Mouse (Mus musculus) forebrain, embryonic 12.5 days (tissue): ENCODE results near the gene Serping1. TPM values are rescaled to one million over a fixed set of nuclear protein-coding genes. Genes with fewer than 3 reads are reported as not detected.

ENCODE experiments used
- ATAC-seq: fragments of 200-750 bp; cut with Nextera tagmentation; 2 replicates; pipeline ENCODE4 v1.8.0; 2017; ENCODE audit warnings: moderate TSS enrichment; ENCODE audit not compliant: low FRiP score
- H3K27ac ChIP-seq: fragments of 300-500 bp; sonication (generic); 2 replicates; pipeline ENCODE4 v1.5.1; 2016; ENCODE audit warnings: mild to moderate bottlenecking
- H3K27me3 ChIP-seq: fragments of 300-500 bp; sonication (generic); 2 replicates; pipeline ENCODE4 v1.6.1; 2016; ENCODE audit warnings: mild to moderate bottlenecking
- H3K36me3 ChIP-seq: fragments of 300-500 bp; sonication (generic); replicated peaks from 2 replicates; pipeline ENCODE4 v1.6.1; 2016; ENCODE audit warnings: mild to moderate bottlenecking
- H3K4me1 ChIP-seq: fragments of 300-500 bp; sonication (generic); 2 replicates; pipeline ENCODE4 v1.6.1; 2016
- H3K4me2 ChIP-seq: fragments of 300-500 bp; sonication (generic); 2 replicates; pipeline ENCODE4 v1.6.1; 2016; ENCODE audit warnings: mild to moderate bottlenecking, moderate library complexity
- H3K4me3 ChIP-seq: fragments of 300-500 bp; sonication (generic); replicated peaks from 2 replicates; pipeline ENCODE4 v1.5.1; 2016; ENCODE audit warnings: mild to moderate bottlenecking
- H3K9ac ChIP-seq: fragments of 300-500 bp; sonication (generic); 2 replicates; pipeline ENCODE4 v1.6.1; 2016; ENCODE audit warnings: mild to moderate bottlenecking
- H3K9me3 ChIP-seq: fragments of 300-500 bp; sonication (generic); 2 replicates; pipeline ENCODE4 v1.6.1; 2016
- whole genome bisulfite sequencing: fragments of 180-500 bp; shearing (Covaris S2); methylation state at CpG from one replicate; pipeline ENCODE4 v1.1.7; 2016; 5-methylcytosine and 5-hydroxymethylcytosine counted together
- polyA plus RNA-seq: library from polyadenylated mRNA; unstranded; fragments of >200 nt; fragmentation: Nextera tagmentation; extraction: Ambion mirVana; gene quantifications from 2 replicates; pipeline ENCODE4 v1.2.1, GENCODE M21; 2016

Serping1 gene
- polyA plus RNA-seq, 1 experiment from 2014 or later = 30.3 TPM

- Histone ChIP-seq H3K9ac (no peak overlapping the region), H3K27ac (no peak overlapping the region), H3K4me2 (no peak overlapping the region), H3K4me1 (peaks cover 19% of the 10 kb centered on the region), H3K9me3 (no peaks in the 10 kb centered on the region), H3K27me3 (no peaks in the 10 kb centered on the region), H3K36me3 (no peaks in the 10 kb centered on the region), H3K4me3 (no peak overlapping the region)
- no peak for ATAC-seq
- WGBS = 53% methylated on average over 3 of the region's 3 CpGs
These were observed 2.5 kb upstream of the Serping1 start for GRCm38 (mm10) chr2:84777706-84778105.

DNA sequence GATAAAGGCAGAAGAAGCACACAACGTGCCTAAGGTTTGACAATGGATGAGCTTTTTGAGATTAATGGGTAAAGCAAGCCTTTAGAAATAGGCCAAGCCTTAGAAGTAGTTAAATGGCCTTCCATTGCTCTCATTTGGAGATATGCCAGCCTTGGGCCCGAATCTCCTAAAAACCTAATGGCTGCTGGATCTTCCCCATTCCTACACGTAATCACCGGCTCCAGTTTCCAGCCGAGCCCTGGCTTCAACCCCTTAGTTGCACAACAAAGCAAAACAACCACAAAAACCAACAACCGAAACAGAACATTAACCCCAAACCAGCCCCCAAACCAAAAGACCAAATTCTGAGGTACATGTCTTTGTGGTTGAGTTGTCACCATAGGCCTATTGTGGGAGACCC, 421 bp upstream of the Serping1 start:
- Histone ChIP-seq H3K36me3 (no peaks in the 10 kb centered on the region), H3K4me2 (no peak overlapping the region), H3K4me3 (no peak overlapping the region), H3K27ac (peak overlapping the region; percentile 85), H3K4me1 (peaks cover 19% of the 10 kb centered on the region), H3K9me3 (no peaks in the 10 kb centered on the region), H3K27me3 (no peaks in the 10 kb centered on the region), H3K9ac (no peak overlapping the region)
- no peak for ATAC-seq
- 79% methylated on average over 6 of the region's 6 CpGs for WGBS

DNA sequence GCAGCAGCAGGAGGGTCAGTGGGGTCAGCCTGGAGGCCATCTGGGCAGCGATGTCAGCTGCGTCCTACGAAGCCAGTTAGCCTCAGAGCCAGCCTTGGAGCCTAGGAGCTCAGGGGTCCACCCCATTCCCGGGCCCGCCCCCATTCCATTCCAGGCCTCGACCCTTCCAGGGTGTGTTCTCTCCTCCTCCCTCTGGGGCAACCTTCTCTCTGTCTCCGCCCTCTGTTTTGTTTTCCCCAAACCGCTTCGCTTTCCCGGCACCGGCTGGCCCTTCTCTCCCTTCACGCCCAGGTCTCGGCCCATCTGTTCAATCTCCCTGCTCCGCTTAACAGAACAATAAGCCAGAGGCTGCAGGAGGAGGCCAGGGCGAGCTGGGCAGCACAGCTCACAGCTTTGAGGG, 493 bp downstream of the Serping1 start:
- Histone ChIP-seq H3K4me2 (peak overlapping the region; percentile 55), H3K4me1 (peaks cover 19% of the 10 kb centered on the region), H3K27me3 (no peaks in the 10 kb centered on the region), H3K9ac (peak overlapping the region; percentile 55), H3K36me3 (no peaks in the 10 kb centered on the region), H3K4me3 (peak overlapping the region; percentile 27), H3K9me3 (no peaks in the 10 kb centered on the region), H3K27ac (peak overlapping the region; percentile 85)
- WGBS = under 1% methylated on average over 15 of the region's 15 CpGs
- ATAC-seq = peak; percentile 90

GRCm38 (mm10) chr2:84773195-84773594, 2.0 kb downstream of the Serping1 start:
- H3K27me3 ChIP-seq = no peaks in the 10 kb centered on the region
- ATAC-seq = no peak
- H3K36me3 ChIP-seq = no peaks in the 10 kb centered on the region
- no peaks in the 10 kb centered on the region for H3K9me3 ChIP-seq
- H3K4me3 ChIP-seq = no peak overlapping the region
- H3K4me2 ChIP-seq = no peak overlapping the region
- 85% methylated on average over 5 of the region's 5 CpGs for WGBS
- peaks cover 19% of the 10 kb centered on the region for H3K4me1 ChIP-seq
- no peak overlapping the region for H3K9ac ChIP-seq
- H3K27ac ChIP-seq = no peak overlapping the region

GRCm38 (mm10) chr2:84772454-84772853, 2.8 kb downstream of the Serping1 start:
- Histone ChIP-seq H3K4me1 (peaks cover 19% of the 10 kb centered on the region), H3K27ac (no peak overlapping the region), H3K9ac (no peak overlapping the region), H3K9me3 (no peaks in the 10 kb centered on the region), H3K27me3 (no peaks in the 10 kb centered on the region), H3K4me2 (no peak overlapping the region), H3K4me3 (no peak overlapping the region), H3K36me3 (no peaks in the 10 kb centered on the region)
- no peak for ATAC-seq
- 87% methylated on average over 4 of the region's 4 CpGs for WGBS

DNA sequence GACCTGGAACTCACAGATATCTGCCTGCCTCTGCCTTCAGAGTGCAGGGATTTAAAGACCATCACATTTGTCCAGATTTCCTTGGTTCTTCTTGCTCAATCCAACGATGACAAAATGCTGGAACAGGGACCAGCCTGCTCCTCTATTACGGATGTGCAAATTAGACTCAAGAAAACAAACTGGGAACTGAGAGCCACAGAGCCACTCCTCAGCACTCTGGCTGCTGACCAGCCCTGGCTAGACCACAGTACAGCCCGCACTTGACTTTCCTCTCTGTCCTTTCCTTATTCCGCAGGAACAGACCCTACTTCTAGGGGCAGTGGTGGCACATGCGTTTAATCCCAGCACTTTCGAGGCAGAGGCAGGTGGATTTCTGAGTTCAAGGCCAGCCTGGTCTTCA, 4.7 kb downstream of the Serping1 start:
- H3K9me3 ChIP-seq = no peaks in the 10 kb centered on the region
- ATAC-seq = no peak
- no peak overlapping the region for H3K4me2 ChIP-seq
- peaks cover 18% of the 10 kb centered on the region for H3K4me1 ChIP-seq
- H3K9ac ChIP-seq = no peak overlapping the region
- WGBS = 80% methylated on average over 6 of the region's 6 CpGs
- no peak overlapping the region for H3K4me3 ChIP-seq
- H3K27me3 ChIP-seq = no peaks in the 10 kb centered on the region
- H3K36me3 ChIP-seq = no peaks in the 10 kb centered on the region
- H3K27ac ChIP-seq = no peak overlapping the region

- ATAC-seq = no peak
- H3K4me3 ChIP-seq = no peak overlapping the region
- no peak overlapping the region for H3K4me2 ChIP-seq
- H3K27me3 ChIP-seq = no peaks in the 10 kb centered on the region
- H3K4me1 ChIP-seq = peaks cover 5% of the 10 kb centered on the region; the same call in 1 of the 2 replicates
- WGBS = 60% methylated on average over 1 of the region's 1 CpGs
- H3K9me3 ChIP-seq = no peaks in the 10 kb centered on the region
- no peak overlapping the region for H3K27ac ChIP-seq
- no peak overlapping the region for H3K9ac ChIP-seq
- H3K36me3 ChIP-seq = no peaks in the 10 kb centered on the region
These were observed 12.4 kb downstream of the Serping1 start for GRCm38 (mm10) chr2:84762818-84763217.

DNA sequence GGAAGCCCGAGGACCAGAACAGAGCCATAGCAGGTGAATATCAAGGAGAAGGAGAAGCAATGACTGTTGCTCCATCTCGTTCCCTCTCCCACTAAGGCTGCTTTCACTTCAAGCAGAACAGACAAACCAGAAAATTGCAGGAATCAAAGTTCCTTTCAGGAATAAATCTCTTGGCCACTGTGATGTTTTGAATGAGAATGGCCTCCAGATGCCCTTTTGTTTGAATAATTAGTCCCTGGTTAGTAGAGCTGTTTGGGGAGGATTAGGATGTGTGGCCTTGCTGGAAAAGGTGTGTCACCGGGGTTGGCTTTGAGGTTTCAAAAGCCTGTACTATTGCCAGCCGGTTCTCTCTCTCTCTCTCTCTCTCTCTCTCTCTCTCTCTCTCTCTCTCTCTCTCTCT, 12.9 kb downstream of the Serping1 start:
- H3K4me1 ChIP-seq = peaks cover 5% of the 10 kb centered on the region; the same call in 1 of the 2 replicates
- no peaks in the 10 kb centered on the region for H3K27me3 ChIP-seq
- no peak overlapping the region for H3K4me3 ChIP-seq
- H3K36me3 ChIP-seq = no peaks in the 10 kb centered on the region
- H3K4me2 ChIP-seq = no peak overlapping the region
- H3K9ac ChIP-seq = no peak overlapping the region
- H3K27ac ChIP-seq = no peak overlapping the region
- H3K9me3 ChIP-seq = no peaks in the 10 kb centered on the region
- WGBS = 27% methylated on average over 4 of the region's 4 CpGs
- no peak for ATAC-seq

- Histone ChIP-seq H3K4me2 (no peak overlapping the region), H3K9me3 (no peaks in the 10 kb centered on the region), H3K27me3 (no peaks in the 10 kb centered on the region), H3K4me3 (no peak overlapping the region), H3K27ac (no peak overlapping the region), H3K4me1 (peaks cover 5% of the 10 kb centered on the region; the same call in 1 of the 2 replicates), H3K36me3 (no peaks in the 10 kb centered on the region), H3K9ac (no peak overlapping the region)
- no peak for ATAC-seq
- 91% methylated on average over 1 of the region's 1 CpGs for WGBS
These were observed 13.4 kb downstream of the Serping1 start for GRCm38 (mm10) chr2:84761840-84762239.

GRCm38 (mm10) chr2:84761309-84761708, 13.9 kb downstream of the Serping1 start:
- H3K36me3 ChIP-seq = no peaks in the 10 kb centered on the region
- no peak overlapping the region for H3K4me3 ChIP-seq
- peaks cover 5% of the 10 kb centered on the region; the same call in 1 of the 2 replicates for H3K4me1 ChIP-seq
- H3K27me3 ChIP-seq = no peaks in the 10 kb centered on the region
- no peak for ATAC-seq
- no peak overlapping the region for H3K27ac ChIP-seq
- no peak overlapping the region for H3K4me2 ChIP-seq
- 92% methylated on average over 3 of the region's 3 CpGs for WGBS
- H3K9ac ChIP-seq = no peak overlapping the region
- no peaks in the 10 kb centered on the region for H3K9me3 ChIP-seq

GRCm38 (mm10) chr2:84760777-84761176, 14.5 kb downstream of the Serping1 start:
- H3K27ac ChIP-seq = no peak overlapping the region
- ATAC-seq = no peak
- WGBS = 77% methylated on average over 8 of the region's 8 CpGs
- H3K4me3 ChIP-seq = no peak overlapping the region
- no peak overlapping the region for H3K9ac ChIP-seq
- H3K36me3 ChIP-seq = no peaks in the 10 kb centered on the region
- H3K4me1 ChIP-seq = peaks cover 5% of the 10 kb centered on the region; the same call in 1 of the 2 replicates
- H3K4me2 ChIP-seq = no peak overlapping the region
- H3K9me3 ChIP-seq = no peaks in the 10 kb centered on the region
- H3K27me3 ChIP-seq = no peaks in the 10 kb centered on the region

GRCm38 (mm10) chr2:84758542-84759127, 16.6 kb downstream of the Serping1 start:
- no peaks in the 10 kb centered on the region for H3K27me3 ChIP-seq
- H3K4me1 ChIP-seq = peaks cover 5% of the 10 kb centered on the region; the same call in 1 of the 2 replicates
- no peaks in the 10 kb centered on the region for H3K36me3 ChIP-seq
- H3K9ac ChIP-seq = no peak overlapping the region
- no peak overlapping the region for H3K4me2 ChIP-seq
- H3K27ac ChIP-seq = no peak overlapping the region
- WGBS = under 1% methylated on average over 2 of the region's 2 CpGs
- peak; percentile 69 for ATAC-seq
- no peak overlapping the region for H3K4me3 ChIP-seq
- H3K9me3 ChIP-seq = no peaks in the 10 kb centered on the region

DNA sequence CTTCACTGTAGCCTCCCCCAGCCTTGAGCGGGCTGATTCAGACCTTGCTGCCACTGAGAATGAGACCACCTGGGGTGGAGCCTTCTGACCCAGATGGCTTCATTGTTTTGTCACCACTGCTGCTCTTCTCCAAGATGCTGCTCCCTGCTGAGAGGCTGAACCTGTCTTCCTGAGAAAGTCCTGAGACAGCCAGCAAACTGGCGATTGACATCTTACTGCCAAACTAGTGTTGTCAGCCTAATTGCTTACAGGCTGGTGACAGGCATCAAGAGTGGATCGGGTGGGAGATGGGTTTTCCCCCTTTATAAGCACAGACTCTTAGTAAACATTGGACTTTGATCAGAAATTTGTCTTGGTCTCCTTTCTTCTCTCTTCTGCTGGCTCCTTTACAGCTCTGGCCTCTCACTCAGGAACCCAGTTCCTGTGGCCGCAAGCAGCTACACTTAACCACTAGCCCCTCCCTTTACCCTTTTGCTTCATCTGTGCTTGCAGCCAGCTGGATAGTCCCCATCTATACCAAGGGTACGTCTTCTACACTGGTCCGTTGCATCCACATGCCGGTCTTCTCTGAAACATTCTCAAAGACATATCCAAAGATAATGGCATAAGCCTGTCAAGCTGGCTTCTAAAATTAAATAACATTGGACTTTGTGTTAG, 18.1 kb downstream of the Serping1 start:
- whole genome bisulfite sequencing = 59% methylated on average over 7 of the region's 7 CpGs
- Histone ChIP-seq H3K9me3 (no peaks in the 10 kb centered on the region), H3K36me3 (no peaks in the 10 kb centered on the region), H3K4me3 (no peak overlapping the region), H3K4me2 (no peak overlapping the region), H3K9ac (no peak overlapping the region), H3K27me3 (no peaks in the 10 kb centered on the region), H3K4me1 (peaks cover 1% of the 10 kb centered on the region; the same call in 1 of the 2 replicates), H3K27ac (no peak overlapping the region)
- no peak for ATAC-seq
